Mouse (Mus musculus) frontal cortex, postnatal 36 days (tissue): ENCODE data around the gene Pcyt2.

ENCODE experiments used
- DNase-seq, 2 experiments: peaks; one replicate each; pipeline ENCODE4 v3.0.0; 2022; ENCODE audit warnings: low spot score in 2 of 2

Pcyt2 gene

DNA sequence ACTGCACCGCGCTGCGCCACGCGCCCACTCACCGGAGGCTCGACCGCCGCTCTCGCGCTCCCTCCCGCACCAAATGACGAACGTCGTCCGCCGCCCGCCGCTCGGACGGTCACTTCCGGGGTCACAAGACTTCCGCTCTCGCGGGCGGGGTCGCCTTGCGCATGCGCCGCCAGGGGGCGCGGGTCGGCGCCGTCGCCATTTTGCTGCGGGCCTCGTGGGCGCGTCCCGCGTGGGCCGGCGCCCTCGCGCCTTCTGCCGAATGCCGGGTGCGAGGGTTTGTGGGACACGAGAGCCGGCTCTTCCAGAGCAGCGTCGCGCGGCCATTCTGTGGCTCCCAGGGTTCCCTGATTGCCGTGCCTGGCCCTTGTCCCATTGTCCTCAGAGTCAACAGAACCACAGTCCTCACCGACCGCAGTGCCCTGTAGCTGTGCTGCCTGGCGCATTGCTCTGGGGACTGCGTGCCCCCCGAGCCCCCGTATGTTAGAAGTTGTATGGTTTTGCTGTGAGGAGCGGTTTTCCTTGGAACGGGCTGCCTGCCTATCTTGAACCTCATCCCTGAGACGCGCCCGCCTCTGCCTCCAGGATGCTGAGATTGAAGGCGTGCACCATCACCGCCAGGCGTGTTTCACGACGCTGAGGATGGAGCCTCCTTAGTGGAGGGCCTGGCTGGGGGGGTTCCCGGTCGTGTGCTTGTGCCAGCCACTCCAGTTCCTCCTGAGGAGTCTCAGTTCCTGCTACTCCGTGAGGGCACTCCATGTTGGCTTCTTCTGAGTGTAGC, 36.1 kb downstream of the Pcyt2 start, which contains the start of gene Arhgdia:
Gene Arhgdia, minus strand, starts transcription at position 135 of the 778 bp plus-strand sequence.
- DNase-seq, result peak; percentile 90 to 92

DNA sequence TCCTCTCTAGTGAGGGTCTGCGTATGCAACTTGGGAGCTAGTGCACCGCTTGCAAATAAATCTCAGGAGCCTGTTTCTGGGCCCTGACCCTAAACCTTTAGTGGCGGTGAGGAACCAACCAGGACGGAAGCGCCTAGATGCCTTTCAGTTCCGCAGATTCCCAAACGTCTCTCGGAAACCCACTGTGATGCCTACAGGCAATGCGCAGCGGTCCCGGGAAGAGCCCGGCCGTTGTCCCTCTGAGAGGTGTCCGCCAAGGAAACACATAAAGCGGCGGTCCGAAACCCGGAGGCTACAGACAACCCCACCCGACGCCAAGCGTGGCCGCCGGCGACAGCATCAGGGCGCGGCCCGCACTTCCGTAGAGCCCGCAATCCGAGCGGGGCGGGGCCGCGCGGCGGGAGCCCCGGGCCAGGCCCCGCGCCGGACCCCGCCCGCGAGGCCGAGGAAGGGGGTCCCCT, 36.8 kb downstream of the Pcyt2 start:
- DNase-seq, result no peak

DNA sequence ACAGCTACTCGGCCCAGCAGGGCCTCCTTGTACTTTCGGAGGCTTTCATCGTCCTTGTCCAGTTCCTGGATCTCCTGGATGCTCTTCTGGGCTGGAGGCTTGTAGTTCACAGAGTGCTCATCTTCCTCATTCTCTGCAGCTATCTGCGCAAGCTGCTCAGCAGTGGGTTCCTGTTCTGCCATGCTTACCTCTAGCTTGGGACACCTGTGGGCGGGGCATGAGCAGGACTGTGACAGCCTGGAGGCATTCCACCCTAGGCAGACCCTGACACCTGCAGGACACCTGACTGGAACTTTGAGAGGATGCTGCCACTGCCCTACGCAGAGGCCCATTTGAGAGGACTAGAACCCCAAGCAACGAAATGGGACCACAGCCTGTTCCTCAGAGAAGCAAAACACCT, 37.5 kb downstream of the Pcyt2 start:
- no peak for DNase-seq

DNA sequence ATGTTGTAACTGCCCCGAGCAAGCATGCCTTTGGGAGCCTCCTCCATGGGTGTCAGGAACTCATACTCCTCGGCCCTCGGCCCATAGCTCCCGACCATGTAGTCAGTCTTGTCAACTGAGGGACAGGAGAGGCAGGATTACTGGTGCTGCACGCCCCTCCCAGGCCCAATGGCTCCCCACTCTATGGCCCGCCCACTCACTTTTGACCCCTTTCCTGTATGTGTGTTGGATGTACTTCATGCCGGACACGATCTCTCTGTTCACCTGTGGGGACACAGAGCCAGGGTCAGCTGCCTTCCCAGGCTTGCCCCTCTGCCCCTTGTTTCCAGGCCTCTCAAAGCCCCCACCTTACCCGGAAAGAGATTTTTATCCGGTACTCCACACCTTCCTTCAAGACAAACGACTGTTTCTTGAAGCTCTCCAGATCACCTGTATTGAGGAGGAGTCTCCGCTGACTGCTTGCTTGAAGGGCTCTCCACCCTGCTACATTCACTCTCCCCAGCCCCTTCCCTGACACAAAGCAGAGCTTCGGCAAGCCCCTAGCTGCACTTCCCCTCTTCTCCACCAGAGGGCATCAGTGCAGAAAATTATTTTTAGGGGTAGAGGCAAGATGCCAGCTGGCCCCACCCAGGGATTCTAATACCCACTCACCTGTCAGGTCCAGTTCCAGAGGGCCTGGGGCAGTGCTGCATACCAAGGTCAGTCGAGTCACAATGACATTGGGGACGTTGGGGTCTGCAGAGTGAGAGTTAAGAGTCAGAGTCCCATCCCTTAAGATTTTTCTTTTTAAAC, 38.2 kb downstream of the Pcyt2 start:
- peak; percentile 75 for DNase-seq

DNA sequence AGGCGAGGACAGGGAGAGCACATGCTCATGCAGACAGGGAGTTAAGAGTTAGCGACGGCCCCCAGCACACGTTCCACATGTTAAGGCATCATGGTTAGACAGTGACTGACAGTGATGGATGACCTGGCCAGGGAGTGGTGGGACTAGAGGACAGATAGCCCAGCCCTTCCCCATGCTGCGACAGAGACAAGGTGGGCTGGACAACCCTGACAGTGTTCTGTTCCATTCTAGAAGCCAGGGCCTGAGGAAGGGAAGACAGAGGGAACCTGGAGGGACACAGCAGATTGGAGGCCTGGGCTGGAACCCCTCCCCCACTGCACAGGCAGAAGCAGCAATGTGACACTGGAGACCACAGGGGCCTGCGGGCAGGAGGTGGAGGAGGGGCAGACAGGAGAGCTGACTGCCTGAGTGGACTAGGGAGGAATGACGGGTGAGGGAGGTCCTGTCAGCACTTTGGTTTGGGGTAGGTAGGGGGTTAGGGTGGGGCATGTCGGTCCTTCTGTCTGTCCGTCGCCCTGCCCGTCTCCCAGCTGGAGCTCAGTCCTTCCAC, 39.0 kb downstream of the Pcyt2 start:
- no peak for DNase-seq

DNA sequence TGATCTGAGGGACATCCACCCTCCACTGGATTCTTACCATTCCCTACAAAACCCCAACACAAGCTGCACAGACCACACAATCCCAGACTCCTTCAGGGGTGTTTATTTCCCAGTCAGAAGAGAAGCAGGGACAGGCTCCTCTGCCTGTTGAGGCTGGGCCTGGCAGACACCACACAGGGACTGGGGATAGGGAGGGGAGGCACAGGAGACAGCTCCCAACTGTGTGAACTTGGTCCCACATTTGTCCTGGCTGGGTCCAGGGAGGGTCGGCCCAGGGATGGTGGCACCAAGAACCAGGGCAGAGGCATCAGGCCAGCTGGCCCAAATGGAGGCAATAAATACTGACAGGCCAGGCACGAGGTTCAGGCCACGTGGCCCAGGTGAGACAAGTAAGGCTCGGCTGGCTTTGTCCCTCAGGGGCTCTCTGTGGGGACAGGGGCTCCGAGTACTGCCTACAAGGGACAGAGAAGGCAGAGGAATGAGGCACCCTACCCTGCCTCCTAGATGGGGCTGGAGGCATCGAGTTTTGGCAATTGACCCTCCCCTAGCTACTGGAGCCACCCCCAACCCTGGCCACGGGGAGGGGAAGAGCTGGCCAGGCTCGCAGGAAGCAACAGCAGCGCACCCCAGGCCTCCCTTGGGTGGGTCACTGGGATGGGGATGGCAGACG, 39.6 kb downstream of the Pcyt2 start:
- no peak for DNase-seq

DNA sequence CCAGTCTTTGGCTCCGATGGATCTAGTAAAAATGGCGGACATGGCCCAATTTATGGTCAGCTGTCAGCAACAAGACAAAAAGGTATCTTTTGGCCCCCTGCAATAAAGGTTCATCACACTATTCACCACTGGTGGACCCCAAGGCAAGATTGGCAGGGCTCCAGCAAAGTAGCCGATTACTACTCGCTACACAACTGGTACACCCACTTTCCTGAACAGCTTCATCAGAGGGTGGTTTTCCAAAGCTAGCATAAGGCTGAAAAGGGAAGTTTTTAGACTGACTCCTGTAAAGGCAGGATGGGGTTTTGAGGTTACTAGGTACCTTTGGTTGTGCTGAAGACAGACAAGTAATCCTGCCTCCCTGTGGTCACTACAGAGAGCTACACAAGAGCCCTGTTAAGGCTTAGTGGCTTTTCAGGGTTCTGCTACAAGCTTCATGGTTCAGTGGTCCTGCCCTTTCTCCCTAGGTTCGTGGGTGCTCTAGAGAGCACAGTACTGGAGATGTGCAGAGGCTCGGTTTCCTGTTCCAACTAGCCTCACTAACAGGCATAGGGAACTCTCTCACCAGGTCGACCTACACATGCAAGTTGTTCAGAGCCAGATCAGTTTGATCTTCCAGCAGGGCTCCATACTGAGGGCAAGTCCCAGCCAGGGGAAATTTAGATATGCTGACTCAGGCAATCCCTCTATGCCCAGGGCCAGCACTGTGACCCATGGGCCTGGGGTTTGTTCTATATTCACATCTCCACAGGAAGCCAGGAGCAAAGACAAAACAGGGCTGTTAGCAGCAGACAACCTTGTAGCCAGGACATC, 40.3 kb downstream of the Pcyt2 start:
- no peak for DNase-seq

DNA sequence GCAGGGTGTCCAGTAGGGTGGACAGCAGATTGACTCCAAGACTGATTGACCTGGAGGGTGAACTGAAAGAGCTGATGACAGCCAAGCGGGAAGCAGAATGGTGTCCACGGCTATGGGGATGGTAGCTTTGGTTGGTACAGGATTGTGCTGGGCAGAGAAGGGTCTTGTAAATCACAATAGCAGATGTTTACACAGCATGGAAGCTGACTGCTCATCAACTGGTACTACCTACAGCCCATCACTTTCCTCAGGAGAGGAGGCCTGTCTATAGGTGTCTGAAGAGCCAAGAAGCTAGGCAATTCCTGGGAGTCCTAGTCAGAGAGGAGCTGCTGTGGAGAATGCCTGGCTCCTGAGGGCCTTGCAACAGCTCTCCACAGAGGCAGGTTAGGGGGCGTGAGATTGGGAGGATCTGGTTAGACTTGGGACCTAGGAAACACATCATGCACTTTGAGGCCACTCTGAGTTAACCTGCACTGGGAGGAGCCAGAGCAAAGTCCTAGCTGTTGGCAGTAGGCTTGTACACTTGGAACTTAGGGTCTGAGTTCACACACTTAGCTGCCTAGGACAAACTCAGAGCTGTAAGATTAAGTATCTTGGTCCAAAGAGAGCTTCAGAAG, 41.3 kb downstream of the Pcyt2 start:
- no peak for DNase-seq

DNA sequence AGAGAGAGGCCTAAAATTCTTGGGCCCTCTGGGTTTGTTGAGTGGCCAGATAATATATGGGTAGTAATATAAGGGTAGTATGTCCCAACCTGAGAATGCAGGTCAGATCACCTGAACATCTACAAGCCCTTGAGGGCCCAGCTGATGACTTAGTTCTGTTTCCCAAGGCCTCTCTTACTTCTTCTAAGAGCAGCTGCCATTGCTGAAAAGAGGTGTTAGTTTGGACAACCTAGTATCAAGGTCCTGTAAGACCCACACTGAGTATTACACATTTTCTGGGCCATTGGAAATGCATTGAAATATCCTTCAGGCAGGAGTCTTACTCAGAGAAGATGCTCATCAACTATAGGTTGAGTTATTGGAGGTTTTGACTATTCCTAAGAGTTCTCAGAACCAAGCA, 41.8 kb downstream of the Pcyt2 start:
- DNase-seq, result no peak

DNA sequence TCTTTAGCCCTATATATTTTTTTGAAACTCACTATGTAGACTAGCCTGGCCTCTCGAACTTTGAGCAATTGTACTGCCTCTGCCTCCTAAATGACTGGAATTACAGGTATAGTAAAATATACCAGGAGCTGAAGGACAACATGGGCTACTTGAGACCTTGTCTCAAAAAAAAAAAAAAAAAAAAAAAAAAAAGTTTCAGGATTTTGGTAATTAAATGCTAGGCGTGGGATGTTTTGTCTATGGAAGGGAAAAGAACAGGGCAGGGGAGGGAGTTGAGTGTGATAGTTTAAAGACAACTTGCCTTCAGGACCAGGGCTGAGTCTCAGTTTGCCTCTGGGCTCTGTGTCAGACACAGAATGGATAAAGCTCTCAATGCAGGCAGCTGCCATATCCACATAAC, 42.7 kb downstream of the Pcyt2 start:
- no peak for DNase-seq

DNA sequence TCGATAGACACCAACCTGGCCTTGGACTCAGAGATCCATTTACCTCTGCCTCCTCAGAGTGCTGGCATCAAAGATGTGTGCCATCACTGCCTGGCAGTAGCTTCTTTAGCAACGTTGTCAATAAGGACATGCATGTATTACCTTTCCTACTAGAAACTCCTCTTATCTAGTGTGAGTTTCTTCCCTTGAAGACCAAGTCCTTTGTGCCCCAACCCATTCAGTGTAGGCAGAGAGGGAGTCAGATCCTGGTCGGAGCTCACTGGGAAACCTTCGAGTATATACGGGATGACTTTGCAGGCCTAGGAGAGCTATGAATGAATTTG, 43.5 kb downstream of the Pcyt2 start:
- DNase-seq, result no peak

DNA sequence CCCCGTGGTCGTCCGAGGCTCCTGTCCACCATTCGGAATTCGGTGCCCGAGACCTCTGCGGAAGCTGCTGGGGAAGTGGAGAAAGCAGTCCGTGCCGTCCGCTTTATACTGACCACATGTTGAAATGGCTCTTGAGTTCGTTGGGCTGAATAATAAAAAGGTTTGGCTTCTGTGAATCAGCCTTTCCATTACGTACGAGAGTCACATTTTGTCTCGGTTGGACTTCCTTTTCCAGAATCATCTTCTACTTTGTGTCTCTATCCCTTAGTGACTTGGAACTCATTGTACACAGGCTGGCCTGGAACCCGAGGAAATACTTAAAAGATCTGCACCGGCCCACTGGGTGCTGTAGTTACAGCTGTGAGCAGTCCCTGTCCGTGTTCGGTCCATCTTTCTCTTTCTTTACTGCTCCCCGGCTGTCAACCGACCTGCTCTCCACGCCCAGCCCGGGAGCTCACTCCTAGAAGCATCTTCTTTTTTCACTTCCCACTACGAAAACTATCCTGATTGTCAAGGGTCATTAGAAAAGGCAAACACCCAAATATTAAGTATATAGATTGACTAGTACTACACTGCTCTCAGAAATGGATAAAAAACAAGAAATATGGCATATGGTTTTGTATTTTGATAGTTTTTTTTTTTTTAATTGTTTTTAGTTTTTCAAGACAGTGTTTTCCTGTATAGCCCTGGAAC, 44.0 kb downstream of the Pcyt2 start:
- DNase-seq, result no peak

DNA sequence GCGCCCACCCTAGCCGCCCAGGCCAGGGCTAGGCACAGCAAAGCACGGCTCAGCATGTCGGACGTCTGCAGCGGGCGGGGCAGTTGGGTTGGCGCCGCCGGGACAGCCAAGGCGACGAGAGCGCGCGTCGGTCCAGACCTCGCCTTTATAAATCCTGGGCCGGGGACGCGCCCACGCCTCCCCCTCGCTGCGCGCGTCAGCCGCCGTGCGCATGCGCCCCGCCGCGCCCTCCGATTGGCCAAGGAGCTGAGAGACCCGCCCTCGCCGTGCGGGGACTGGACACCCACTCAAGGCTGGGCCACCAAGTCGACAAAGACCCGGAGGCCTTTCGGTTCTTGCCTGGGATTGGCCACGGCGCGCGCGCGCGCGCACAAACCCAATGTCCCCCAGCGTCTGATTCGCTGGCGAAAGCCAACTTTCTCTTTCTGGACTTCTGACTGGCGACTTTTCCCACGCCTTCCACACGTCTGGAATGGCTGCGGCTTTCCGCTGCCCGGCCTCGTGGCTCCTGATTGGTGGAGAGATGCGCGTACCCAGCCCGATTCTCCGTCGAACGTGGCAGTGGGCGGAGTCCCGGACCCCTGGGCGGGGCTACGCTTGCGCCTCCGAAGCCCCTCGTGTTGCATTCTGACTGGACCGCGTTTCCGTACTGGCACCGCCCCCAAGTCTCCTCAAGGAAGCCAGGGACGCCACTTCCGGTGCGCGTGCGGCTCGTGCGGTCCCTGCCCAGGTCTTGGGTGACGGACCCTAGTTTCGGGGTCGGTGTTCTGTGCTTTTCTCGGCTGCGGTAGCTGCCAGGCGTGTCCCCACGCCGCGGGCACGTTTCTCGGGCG, 44.8 kb downstream of the Pcyt2 start, which contains the start of gene P4hb:
Gene P4hb, minus strand, starts transcription at position 502 of the 833 bp plus-strand sequence.
- peak; percentile 100 for DNase-seq

DNA sequence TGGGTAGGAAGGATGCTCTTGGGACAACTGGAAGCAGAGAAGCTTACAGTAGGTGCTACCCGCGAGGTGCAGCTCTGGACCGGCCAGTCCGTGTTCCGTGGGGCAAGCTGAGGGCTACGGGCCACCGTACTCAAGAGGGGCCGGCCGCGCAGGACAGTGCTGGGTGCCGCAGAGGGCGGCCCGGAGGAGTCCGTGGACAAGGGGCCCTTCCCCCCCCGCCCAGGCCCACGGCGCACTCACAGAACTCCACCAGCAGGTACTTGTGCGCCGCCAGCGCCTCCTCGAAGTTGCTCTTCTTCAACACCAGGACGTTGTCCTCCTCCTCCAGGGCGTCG, 45.4 kb downstream of the Pcyt2 start:
- DNase-seq, result no peak

DNA sequence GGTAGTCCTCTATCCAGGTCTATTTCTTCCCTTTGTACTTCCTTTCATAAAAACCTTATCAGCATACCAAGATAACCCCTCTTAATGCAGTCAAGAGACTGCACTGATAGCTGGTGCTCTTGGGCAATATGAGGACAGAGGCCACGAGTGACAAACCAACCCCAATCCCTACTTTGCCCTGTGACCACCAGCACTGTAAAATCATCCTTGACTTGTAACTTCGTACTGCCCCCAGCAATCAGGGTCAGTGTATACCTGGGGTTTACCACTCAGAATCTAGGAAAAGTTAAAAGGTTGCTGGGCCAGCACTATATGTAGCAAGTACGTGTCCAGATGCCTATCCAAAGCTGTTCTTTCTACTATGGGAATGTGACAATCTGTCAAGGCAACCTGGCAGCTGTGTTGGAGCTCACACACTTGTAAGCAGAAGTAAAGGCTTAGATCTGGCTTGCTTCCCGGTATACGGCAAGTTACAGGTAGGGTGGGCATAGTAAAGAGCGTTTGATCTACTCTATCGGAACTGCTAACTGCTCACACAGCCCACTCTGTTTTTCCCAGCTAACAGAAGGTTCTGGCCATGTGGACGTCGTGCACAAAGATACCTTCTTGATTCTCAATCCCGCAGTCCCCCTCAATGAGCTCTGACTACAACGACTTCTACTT, 45.9 kb downstream of the Pcyt2 start:
- DNase-seq, result no peak

DNA sequence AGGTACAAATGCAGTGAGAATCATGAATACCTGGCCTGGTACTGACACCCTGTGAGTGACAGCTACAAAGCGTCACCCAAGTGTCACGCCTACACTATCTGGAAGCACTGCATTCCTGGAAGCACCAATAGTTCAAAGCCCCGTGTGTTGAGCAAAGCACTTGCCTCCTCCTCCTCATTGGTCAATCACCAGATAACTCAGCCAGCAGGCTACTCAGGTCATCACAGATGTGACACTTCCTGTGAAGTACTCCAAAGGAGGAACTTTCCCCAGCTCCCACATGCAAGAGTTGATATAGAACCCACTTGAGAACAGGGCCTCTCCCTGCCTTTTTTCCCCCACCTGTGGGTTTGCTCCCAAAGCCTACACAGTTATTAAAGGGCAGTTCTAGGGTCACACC, 46.6 kb downstream of the Pcyt2 start:
- no peak for DNase-seq

DNA sequence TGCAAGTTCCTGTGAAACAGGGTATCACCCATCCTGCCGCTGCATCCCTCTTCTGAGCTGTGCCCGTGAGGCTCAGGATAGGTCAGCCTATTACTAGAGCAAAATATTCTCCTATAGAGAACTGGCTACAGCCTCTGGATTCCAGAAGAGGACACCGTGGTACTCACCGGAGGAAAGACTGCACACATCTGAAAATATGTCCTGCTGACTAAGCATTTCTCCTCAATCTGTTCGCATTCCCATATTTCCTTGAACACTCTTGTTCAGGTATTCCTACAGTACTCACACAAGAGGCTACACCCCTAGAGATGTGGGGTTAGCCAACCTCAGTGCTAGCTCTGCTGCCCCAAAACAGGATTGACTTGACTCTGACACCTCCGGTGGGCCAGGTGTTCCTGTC, 49.4 kb downstream of the Pcyt2 start:
- no peak for DNase-seq

DNA sequence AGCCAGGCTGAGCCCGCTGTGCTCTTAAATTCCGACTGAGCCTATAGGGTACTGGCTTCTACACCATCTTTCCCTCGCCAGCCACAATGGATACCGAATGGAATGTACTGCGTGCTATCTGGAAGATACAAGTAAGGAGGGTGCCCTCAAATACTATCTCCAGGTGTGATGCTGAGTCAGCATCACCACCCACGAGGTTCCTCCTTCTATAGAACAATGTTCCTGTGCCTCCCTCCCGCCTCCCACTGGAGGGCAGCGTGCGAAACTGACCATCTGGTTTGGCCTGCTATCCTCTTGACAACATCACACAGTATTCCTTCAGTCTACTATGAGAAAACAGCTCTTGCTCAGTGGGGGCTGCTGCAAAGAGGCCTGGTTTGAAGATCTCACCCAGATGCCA, 52.6 kb downstream of the Pcyt2 start:
- no peak for DNase-seq

DNA sequence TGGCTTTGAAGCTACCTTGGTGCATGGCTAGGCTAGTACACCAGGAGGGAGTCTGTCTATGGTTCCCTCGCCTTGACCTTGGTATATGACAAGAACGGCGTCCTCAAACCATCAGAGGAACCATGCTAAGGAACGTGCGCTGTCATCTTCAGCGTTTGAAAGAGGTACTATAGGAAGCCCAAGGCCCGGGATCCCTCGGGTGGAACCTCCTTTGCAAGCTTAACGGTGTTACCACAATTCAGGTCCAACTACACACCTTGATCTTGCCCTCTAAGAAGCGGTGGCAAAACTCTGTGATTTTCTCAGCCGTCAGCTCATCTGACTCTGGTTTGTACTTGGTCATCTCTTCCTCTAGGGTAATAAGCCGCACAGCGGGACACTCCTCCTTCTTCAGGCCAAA, 54.8 kb downstream of the Pcyt2 start:
- no peak for DNase-seq
